Mouse (Mus musculus) frontal cortex, adult (tissue): ENCODE data around the gene Ift57.

Source experiments
- ATAC-seq: cut with Nextera tagmentation; 2 replicates; pipeline ENCODE4 v1.9.2; 2017; ENCODE audit warnings: mild to moderate bottlenecking, moderate library complexity, mixed read lengths; ENCODE audit not compliant: low TSS enrichment

The Ift57 gene

DNA sequence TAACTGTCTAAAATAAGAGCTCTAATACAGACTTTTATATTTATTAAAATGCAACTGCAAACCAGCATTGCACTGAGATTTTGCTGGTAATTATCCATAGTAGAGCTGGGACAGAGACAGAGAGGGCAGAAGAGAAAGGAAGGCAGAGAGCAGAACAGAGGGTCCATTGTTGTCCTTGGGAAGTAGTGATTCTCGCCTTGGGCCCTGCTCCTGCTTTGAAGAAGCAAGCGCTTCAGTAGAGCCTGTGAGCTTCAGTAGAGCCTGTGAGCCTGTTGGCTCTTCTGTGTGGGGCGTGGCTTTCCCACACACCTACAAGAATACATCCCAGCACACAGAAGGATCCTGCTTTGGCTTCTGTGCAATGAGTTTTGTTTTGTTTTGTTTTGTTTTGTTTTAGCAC, 54.3 kb downstream of the Ift57 start:
- ATAC-seq = peak; percentile 66

DNA sequence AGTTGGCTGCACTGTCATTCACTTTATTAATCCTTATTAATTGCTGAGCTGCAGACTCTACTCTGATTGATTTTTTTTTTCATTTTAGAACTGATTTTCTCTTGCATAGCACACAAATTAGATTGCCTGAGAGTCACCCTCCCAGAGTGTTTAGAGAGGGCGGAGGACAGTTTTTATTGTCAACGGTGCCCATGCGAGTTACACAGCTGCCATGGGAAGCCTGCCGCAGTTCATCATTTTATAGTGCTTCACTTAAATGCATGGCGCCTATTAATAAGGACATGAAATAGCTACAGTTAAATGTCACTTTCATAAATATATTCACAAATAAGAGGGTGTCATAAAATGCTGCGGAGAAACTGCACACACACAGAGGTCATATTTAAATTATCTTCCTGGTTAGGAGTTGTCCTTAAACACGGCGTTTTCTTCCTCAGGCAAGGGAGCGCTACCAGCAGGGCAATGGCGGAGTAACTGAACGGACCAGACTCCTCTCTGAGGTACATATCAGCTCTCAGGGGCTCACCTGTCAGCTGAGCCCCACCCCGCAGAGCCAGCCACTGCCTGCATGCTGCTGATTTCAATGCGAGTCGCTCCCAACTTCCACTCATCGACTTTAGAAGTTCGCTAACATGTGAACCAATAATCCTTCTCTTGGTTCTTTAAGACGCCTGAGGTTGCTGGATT, 61.6 kb downstream of the Ift57 start:
- no peak for ATAC-seq

DNA sequence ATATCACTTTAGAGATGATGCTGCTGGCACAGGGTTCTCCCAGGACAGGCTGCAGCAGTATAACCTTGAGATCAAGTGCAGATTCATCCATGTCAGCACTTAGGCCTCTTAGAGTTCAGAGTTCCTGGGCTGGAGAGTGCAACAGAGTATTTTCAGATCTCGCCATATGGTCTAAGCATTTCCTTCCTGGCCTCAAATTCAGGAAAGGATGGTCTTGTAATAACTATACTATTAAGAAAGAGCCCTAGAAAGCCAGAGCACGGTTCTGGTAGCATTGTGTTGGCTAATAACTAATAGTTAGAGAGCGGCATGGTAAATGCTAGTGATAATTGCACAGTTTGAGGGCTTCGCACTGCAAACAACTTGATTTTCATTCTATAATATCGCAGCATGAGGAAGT, 62.9 kb downstream of the Ift57 start:
- no peak for ATAC-seq

DNA sequence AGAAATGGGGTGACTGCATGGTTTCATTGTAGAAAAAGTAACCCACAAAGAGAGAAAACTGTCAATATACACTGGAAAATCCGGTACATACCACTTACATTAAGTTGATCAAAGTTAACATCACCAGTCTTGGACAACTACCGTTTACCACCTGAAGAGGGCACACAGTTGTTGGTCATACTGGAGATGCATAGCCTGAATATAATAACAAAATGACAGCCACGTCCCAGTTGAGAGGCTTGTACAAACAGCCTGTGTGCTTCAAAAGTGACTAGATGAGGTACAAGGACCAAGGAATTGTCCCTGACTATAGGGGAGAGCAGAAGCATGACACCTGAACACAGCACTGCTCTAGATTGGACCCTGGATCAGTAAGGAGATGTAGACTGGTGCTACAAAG, 67.3 kb downstream of the Ift57 start:
- ATAC-seq = peak; percentile 79; the same call in 1 of the 2 replicates

DNA sequence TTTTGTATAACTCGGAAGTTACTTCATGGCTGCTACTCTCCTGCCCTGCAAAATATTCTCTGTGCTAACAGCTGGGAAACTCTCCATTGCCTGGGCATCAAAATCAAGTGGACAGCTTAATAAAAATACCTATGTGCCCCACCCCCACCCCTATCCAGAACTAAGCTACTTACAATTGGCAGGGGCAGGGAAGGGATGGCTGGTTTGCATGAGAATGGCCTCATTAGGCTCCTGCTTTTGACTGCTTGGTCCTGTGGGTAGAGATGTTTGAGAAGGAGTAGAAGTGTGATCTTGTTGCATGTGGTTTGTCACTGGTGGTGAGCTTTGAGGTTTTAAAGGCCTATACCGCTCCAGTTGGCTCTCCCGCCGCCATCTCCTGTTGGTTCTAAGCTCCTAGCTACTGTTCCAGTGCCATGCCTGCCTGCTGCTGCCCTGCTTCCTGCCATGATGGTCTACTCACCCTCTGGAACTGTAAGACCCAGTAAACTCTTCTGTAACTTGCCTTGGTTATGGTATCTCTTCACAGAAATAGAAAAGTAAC, 69.5 kb downstream of the Ift57 start:
- no peak for ATAC-seq

DNA sequence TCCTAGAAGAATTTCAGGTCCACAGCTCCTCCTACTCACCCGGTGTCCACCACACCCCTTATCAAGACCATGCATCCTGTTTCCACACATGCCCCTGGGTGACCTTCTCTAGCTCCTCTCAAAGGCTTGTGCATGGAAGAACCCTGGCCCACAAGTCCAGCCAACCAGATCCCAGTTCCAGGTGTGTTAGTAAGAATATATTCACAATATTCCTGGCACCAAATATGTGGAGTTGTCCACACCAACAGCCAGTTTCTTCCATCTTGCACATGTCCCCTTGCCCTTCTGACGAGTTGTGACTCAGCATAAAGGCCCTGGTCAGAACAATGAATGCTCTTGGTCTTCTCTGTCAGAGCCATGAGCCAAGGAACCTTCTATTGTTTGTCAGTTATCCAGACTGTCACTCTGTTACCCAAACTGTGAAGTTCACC, 70.8 kb downstream of the Ift57 start:
- ATAC-seq = no peak

DNA sequence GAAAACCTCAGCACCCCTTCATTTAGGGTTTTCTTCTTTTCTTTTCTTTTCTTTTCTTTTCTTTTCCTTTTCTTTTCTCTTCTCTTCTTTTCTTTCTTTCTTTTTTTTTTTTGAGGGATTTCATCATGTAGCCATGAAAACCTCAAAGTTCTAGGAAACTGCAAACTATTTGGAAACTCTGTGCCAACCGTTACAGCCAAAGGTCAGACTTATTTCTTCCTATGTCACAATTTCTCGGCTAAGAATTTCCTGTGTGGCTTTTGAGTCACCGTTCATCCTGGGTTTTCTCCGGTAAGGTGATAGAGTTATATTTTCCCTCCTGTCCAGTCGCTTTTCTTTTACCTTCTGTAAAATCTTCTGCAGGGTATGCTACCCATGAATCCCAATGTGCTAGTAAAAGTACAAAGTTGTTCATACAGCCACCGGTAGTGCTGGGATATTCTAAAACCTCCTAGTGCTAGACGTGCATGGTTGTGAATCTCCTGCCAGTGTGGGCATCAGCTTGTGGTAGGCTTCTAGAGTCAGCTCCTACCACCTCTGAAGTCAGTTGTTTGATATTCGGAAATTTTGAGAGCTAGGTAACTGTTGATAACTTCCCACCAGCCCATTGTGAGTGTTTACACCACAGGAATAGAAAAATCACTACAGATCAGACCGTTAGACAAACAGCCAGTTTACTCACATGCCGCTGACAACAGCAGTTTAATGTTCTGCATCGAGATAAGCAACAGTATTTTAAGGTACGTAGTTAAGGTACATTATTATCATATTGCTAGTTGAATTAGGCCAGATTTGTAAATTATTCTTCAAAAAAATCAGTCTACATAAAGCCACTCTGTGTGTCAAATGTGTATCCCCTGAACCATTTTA, 71.5 kb downstream of the Ift57 start:
- ATAC-seq = no peak

DNA sequence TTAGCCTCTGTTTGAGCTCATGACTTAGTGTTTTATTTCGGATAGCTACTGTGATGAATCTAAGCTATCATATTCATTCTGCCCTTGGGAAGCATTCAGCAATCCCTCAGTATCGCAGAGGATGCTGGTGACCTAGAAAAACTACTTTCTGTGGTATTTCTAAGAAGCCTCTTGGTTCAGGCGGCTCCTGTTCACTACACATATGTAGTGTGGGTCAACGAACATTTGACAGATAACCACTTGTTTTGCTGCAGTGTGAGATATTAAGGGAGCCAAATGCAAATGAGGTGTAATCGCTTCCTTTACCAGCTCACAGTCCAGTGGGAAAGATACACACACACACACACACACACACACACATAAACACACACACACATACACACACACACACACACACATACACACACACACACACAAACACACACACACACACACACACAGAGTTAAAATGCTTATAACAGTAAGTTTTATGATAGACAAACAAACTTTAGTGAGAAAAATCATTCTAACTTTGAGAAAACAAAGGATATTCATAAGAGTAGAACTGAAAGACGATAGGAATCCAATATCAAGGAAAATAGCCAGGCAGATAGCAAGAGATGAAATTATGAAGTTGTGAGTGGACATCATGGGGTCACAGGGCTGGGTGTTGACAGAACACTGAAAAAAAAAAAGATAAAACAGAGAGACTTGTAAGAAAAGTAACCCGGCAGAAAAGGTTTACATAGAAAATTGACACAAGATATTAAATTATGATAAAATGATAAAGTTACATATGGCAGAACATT, 72.8 kb downstream of the Ift57 start:
- peak; percentile 56 for ATAC-seq

DNA sequence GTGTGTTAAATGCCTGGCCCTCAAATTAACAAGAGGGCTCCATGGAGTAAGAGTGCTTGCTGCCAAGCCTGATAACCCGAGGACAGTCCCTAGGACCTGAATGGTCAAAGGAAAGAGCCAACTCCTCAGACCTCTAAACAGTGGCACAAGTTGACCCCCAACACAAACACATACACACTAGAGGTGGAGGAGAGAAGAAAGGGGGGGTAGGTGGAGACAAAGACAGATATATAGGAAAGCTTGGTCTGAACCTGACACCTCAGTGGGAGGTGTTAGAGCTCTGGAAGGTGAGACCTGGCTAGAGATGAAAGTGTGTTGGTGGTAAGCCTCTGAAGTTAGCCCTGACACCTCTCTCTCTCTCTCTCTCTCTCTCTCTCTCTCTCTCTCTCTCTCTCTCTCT, 73.5 kb downstream of the Ift57 start:
- no peak for ATAC-seq

DNA sequence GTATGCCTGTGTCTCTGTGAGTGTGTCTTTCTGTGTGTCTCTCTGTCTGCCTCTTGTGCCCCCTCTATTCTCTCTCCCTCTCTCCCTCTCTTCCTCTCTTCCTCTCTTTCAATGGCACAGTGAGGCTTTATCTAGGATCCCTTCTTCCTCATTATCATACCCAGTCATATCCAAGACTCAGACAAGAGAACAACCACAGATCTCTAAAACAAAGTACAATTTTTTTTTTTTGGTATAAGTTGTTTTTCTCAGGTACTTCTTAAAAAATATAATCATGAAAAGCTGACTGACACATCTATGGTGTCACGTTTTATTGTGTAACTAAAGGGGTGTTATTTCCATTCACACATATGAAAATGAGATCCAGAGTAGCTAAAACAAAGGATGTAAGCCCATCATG, 74.0 kb downstream of the Ift57 start:
- no peak for ATAC-seq

DNA sequence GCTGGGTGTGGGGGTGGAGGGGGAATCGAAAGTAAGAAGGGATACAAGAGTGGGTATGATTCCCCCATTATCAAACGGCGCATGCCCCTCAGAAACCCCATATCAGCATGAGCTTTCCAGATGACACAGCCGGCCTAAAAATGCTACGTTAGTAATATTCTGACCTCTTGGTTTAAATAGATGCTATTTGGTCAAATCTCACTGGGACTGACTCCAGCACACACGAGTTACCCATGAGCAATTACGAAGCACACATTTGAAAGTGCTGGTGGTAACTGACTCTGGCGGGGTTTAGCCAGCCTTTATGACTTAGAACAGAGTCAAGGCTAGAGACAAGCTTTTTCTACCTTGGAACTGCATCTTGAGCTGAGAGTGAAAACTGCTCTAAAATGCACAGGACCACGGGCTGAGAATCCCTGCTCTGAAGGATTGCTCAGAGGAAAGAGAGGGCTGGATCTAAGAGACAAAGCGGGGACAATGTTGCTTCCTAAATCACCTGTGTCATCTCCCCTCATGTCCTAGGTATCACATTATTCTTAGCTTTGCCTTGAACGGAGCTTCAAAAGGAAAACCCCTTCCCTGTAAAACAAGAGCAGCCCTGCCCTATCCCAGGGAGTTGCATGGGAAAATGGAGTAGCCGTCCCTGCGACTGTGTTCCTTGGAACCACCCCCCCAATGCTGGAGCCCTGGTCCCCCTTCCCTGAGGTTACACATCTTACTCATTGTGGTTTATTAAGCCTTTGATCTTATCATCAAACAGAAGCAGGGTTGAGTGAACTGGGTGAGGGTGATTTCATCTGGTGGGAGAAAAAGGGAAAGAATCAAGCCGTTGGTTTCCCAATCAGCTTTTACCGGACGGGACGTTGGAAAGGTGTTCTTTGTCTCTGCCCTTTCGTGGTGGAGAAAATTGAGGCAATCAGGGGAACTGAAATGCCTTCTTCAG, 75.3 kb downstream of the Ift57 start:
- no peak for ATAC-seq

DNA sequence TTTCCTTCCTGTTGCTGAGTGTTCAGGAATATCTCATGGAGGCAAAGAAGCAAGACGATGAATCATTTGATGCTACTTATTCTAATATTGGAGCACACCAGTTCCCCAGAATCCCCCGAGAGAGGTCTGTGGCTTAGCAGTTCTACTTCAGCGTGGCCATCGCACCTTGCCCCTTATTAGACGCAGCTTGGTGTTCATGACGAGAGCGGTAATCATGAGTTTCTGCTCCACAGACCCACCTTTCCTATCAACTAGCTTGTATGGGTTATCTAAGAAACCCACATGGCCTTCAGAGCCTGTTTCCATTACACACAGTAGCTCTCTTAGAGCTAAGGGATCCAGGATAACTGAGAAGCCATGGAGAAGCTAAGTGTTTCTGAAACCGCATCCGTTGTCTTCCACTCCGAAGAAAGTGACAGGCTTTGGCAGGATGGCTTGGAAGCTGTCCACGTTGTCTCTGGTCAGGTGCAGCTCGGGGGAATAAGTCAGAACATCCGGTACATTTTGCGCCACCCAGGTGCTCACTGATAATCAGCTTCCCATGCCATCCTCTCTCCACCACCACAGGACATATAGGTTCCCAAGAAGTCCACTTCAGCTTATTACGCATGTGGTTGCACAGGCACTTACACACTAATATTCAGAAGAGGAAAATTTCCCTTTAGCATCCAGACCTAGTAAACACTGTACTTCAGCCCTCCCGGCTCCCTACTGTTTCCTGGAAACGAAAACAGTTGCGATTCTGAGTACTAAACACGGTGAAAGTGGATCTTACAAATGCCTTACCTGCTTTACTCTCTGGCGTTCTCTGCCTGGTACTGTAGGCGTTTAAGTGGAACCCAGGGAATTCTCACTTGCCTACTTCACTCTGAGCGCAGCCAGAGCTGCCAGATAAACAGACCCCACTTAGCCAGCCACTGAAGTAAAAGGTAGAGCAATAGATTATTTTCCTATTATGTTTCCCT, 76.3 kb downstream of the Ift57 start:
- peak; percentile 78 for ATAC-seq

DNA sequence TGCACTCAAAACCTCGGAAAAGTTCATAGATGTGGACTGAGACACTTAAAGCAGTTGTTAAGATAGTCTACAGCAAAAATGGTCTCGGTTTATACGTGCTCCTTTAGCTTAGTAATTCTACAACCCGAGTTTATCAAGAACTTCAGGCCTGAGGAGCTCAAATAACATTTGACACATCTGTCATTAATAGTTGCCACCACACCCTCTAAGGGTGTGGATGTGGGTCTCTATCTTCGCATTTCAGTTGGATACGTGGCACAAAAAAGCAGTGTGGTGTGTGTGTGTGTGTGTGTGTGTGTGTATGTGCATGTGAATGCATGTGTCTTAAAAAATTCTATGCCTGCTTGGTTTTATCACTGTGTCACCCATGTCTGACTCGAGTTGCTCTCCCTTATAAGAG, 77.9 kb downstream of the Ift57 start:
- no peak for ATAC-seq

DNA sequence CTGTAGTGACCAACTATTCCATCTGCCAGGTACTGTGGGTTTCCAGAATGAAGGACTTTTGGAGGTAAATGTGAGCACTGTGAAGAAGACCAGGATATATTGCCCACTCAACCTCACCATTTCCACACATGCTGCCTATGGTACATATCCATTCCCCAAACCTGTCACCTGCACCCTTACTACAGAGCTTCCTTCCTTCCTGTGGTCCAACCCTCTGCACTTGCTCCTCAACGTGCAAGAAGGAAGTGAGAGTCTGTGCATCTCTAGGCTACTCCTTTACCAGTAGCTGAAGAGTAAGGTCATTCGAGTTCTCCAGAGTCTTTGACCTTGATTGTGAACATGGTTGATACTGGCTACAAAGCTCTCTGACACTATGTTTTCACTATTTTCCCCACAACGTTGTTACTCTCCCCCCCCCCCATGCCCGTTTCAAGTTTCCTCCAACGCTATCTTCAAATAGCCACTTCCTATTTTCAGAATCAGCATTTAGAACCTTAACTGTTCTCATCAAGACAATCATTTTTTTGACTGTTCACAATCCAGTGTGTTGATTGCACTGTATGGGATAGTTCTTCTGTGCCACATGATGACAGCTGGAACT, 82.6 kb downstream of the Ift57 start:
- no peak for ATAC-seq

DNA sequence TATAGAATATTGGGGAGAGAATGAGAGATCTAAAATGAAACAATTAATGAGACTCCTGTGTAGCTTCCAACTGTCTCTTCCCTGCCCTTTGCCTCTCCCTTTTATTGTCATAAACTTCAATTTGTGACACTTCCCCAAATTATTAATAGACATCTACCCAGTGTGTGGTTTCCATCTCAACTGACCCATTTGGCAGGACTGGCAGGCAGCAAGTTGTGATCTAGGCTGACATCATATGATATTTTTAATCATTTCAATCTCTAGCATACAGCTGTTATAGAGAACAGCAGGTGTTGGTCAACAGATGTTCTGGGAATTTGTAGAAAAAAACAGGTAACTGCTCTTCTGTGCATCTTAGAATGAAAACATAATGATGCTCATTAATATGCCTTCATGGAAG, 84.3 kb downstream of the Ift57 start:
- no peak for ATAC-seq

DNA sequence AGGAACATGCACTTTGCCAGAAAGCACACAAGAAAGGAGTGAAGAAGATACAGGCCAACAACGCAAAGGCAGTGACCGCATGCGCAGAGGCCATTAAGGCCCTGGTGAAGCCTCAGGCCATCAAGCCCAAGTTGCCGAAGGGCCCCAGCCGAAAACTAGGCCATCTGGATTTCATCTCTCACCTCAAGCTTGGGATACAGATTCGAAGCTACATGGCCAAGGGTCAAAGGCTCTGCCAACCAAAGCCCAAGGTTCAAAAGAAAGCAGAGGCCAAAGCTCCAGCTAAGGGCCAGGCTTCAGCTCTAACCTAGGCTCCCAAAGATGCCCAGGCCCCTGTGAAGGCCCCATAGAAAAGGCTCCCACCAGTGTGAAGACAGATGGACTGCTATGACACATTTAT, 87.1 kb downstream of the Ift57 start:
- ATAC-seq = no peak

DNA sequence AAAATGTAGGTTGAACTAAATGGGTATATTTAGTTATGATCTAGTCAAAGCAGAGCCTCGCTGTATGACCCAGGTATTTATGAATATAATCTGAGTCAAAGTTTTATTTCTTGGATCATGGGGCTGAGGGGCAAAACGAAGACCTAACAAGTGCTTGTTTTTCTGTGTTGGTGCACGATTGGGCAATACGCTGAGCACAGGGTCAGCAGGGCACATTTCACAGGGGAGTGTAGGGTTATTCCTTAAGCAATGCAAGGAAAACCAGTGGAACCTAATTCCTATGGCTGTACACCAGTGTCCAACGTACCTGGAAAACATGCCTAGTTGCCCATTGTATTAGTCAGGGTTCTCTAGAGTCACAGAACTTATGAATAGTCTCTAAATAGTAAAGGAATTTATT, 88.7 kb downstream of the Ift57 start:
- ATAC-seq = no peak

DNA sequence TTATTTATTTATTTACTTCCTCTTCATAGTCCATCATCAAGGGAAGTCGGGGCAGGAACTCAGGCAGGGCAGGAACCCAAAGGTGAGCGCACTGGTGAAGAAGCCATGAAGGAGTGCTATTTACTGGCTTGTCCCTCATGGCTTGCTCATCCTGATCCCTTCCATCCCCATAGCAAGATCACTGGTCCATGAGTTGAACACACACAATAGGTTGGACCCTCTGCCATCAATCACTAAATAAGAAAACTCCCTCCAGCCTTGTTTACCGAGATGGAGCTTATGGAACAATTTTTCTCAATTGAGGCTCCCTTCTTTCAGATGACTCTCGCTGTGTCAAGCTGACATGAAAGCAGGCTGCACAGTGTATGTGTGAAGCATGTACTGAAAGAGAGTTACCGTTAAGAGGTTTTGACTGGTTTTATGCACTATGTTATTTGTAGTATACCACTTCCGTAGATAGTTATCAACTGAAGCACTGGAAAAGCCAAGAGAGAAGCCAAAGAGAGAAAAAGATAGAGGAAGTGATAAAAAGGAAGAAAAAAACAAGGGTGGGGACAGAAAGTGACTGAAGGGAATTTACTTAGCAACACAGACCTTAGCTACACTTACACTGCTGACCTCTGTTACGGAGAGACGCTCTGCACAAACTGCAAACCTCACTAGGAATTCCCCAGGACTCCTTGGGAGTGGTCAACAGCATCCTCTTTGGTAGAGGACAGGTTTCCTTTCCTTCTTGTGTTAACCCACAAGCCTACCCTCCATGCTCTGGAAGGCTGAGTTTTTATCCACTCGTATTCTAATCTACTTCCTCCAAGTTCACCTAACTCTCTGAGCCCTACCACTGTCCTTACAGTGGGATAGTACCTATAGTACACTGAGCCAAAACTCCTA, 91.8 kb downstream of the Ift57 start:
- ATAC-seq = no peak
